Mouse (Mus musculus): Measurements from ENCODE around the gene Rab8b. TPM values are rescaled to one million over a fixed set of nuclear protein-coding genes. Genes with fewer than 3 reads are reported as not detected.
"Not testable (repeated sequence)": the region's sequence is repeated elsewhere in the genome, so short reads cannot be mapped to it uniquely, and the experiment has no call there.

The Rab8b gene
- total and polyA plus RNA-seq, 2 experiments from 2014 or later, result 20.7 to 30.7 TPM

- Histone ChIP-seq H3K4me1 (ENCODE audit: insufficient read depth) (no peaks in the 10 kb centered on the region), H3K27ac (ENCODE audit: low read depth, low read length) (no peak overlapping the region), H3K36me3 (ENCODE audit: insufficient read depth) (no peaks in the 10 kb centered on the region), H3K9ac (no peak overlapping the region), H3K9me3 (ENCODE audit: low read length) (no peaks in the 10 kb centered on the region), H3K4me3 (ENCODE audit: low read depth, low read length) (no peak overlapping the region), H3K27me3 (ENCODE audit: insufficient read depth, low read length) (no peaks in the 10 kb centered on the region), H3K4me2 (ENCODE audit: low read depth) (no peak overlapping the region)
- WGBS, result 27% methylated on average over 1 of the region's 1 CpGs
- DNase-seq (peak; percentile 80), ATAC-seq (peak; percentile 50; the same call in 1 of the 2 replicates)
- TF ChIP-seq CTCF (IDR thresholded peaks at IDR 0.05; ENCODE audit: low read depth), result peak; percentile 84
These were observed 93.5 kb downstream of the Rab8b start for GRCm38 (mm10) chr9:66825990-66826389.

- not testable (repeated sequence) for DNase-seq, H3K9ac ChIP-seq
These were observed 97.2 kb downstream of the Rab8b start for GRCm38 (mm10) chr9:66822255-66822654.

GRCm38 (mm10) chr9:66820996-66821395 is 98.5 kb downstream of the Rab8b start:
- no peak for TF ChIP-seq CTCF (IDR thresholded peaks at IDR 0.05; ENCODE audit: low read depth)

More at GRCm38 (mm10) chr9:66822255-66822654, 97.2 kb downstream of the Rab8b start:
- H3K27ac ChIP-seq (ENCODE audit: low read depth, low read length); H3K4me3 ChIP-seq (ENCODE audit: low read depth, low read length); H3K4me2 ChIP-seq (ENCODE audit: low read depth); H3K9me3 ChIP-seq (ENCODE audit: low read length); H3K27me3 ChIP-seq (ENCODE audit: insufficient read depth, low read length); ATAC-seq; H3K36me3 ChIP-seq (ENCODE audit: insufficient read depth); H3K4me1 ChIP-seq (ENCODE audit: insufficient read depth): not testable (repeated sequence)
- no CpG with 5 or more reads among the region's 5 CpGs for WGBS

GRCm38 (mm10) chr9:66813392-66813791 is 106.1 kb downstream of the Rab8b start:
- 21% methylated on average over 2 of the region's 2 CpGs for WGBS
- Histone ChIP-seq H3K4me1 (ENCODE audit: insufficient read depth) (no peaks in the 10 kb centered on the region), H3K9ac (no peak overlapping the region), H3K9me3 (ENCODE audit: low read length) (no peaks in the 10 kb centered on the region), H3K36me3 (ENCODE audit: insufficient read depth) (no peaks in the 10 kb centered on the region), H3K27ac (ENCODE audit: low read depth, low read length) (no peak overlapping the region), H3K27me3 (ENCODE audit: insufficient read depth, low read length) (no peaks in the 10 kb centered on the region), H3K4me3 (ENCODE audit: low read depth, low read length) (no peak overlapping the region), H3K4me2 (ENCODE audit: low read depth) (no peak overlapping the region)
- no peak for TF ChIP-seq CTCF (IDR thresholded peaks at IDR 0.05; ENCODE audit: low read depth)
- ATAC-seq (no peak), DNase-seq (no peak)

More at GRCm38 (mm10) chr9:66820996-66821395, 98.5 kb downstream of the Rab8b start:
- Histone ChIP-seq H3K9ac (no peak overlapping the region), H3K27me3 (ENCODE audit: insufficient read depth, low read length) (no peaks in the 10 kb centered on the region), H3K36me3 (ENCODE audit: insufficient read depth) (no peaks in the 10 kb centered on the region), H3K4me2 (ENCODE audit: low read depth) (no peak overlapping the region), H3K4me1 (ENCODE audit: insufficient read depth) (no peaks in the 10 kb centered on the region), H3K27ac (ENCODE audit: low read depth, low read length) (no peak overlapping the region), H3K9me3 (ENCODE audit: low read length) (no peaks in the 10 kb centered on the region), H3K4me3 (ENCODE audit: low read depth, low read length) (no peak overlapping the region)
- ATAC-seq, result no peak
- WGBS, result 85% methylated on average over 5 of the region's 5 CpGs
- DNase-seq, result no peak

- under 1% methylated on average over 30 of the region's 37 CpGs for WGBS
- not testable (repeated sequence) for DNase-seq
These were observed 113.5 kb downstream of the Rab8b start for GRCm38 (mm10) chr9:66805951-66806350.

GRCm38 (mm10) chr9:66801947-66802346 is 117.5 kb downstream of the Rab8b start:
- Histone ChIP-seq H3K4me2 (ENCODE audit: low read depth) (no peak overlapping the region), H3K27me3 (ENCODE audit: insufficient read depth, low read length) (peaks cover 8% of the 10 kb centered on the region), H3K36me3 (ENCODE audit: insufficient read depth) (no peaks in the 10 kb centered on the region), H3K27ac (ENCODE audit: low read depth, low read length) (no peak overlapping the region), H3K4me3 (ENCODE audit: low read depth, low read length) (no peak overlapping the region), H3K9me3 (ENCODE audit: low read length) (no peaks in the 10 kb centered on the region), H3K9ac (no peak overlapping the region), H3K4me1 (ENCODE audit: insufficient read depth) (no peaks in the 10 kb centered on the region)
- TF ChIP-seq CTCF (IDR thresholded peaks at IDR 0.05; ENCODE audit: low read depth), result no peak
- ATAC-seq (no peak), DNase-seq (no peak)
- 52% methylated on average over 12 of the region's 12 CpGs for WGBS

More at GRCm38 (mm10) chr9:66805951-66806350, 113.5 kb downstream of the Rab8b start:
- H3K27ac ChIP-seq (ENCODE audit: low read depth, low read length); H3K9me3 ChIP-seq (ENCODE audit: low read length); ATAC-seq; H3K36me3 ChIP-seq (ENCODE audit: insufficient read depth); H3K9ac ChIP-seq; H3K4me1 ChIP-seq (ENCODE audit: insufficient read depth): not testable (repeated sequence)
- H3K4me3 ChIP-seq (ENCODE audit: low read depth, low read length), result peak overlapping the region; percentile 22
- peak overlapping the region; percentile 48 for H3K4me2 ChIP-seq (ENCODE audit: low read depth)
- peaks cover 10% of the 10 kb centered on the region for H3K27me3 ChIP-seq (ENCODE audit: insufficient read depth, low read length)

- Histone ChIP-seq H3K27ac (ENCODE audit: low read depth, low read length) (peak within 1 kb of the TSS; percentile 80; the same call in 1 of the 2 replicates), H3K27me3 (ENCODE audit: insufficient read depth, low read length) (no peaks in the 10 kb centered on the region), H3K4me2 (ENCODE audit: low read depth) (peak within 1 kb of the TSS; percentile 67), H3K4me1 (ENCODE audit: insufficient read depth) (peaks cover 3% of the 10 kb centered on the region; the same call in 1 of the 2 replicates), H3K36me3 (ENCODE audit: insufficient read depth) (no peaks in the 10 kb centered on the region), H3K9me3 (ENCODE audit: low read length) (no peaks in the 10 kb centered on the region), H3K9ac (peak within 1 kb of the TSS; percentile 92), H3K4me3 (ENCODE audit: low read depth, low read length) (peak within 1 kb of the TSS; percentile 81)
- DNase-seq (no peak), ATAC-seq (no peak)
- 79% methylated on average over 5 of the region's 5 CpGs for WGBS
- no peak for TF ChIP-seq CTCF (IDR thresholded peaks at IDR 0.05; ENCODE audit: low read depth)
These were observed 122.7 kb downstream of the Rab8b start, which contains the start of gene Gm10647 for GRCm38 (mm10) chr9:66796739-66797138. Gm10647 (plus strand) TSS chr9:66797039.
